Mouse (Mus musculus): Measurements from ENCODE around the gene AI661453. TPM values are rescaled to one million over a fixed set of nuclear protein-coding genes. Genes with fewer than 3 reads are reported as not detected.
A peak's percentile ranks its signal among the peaks of the same experiment; 100 is the strongest.

AI661453 gene
- polyA plus RNA-seq, 1 experiment from 2014 or later, result 1.1 TPM

GRCm38 (mm10) chr17:47468466-47468865 lies 32.1 kb downstream of the AI661453 start:
- no peak overlapping the region for H3K27ac ChIP-seq (ENCODE audit: poor library complexity, severe bottlenecking)
- no peaks in the 10 kb centered on the region for H3K36me3 ChIP-seq
- H3K9me3 ChIP-seq (replicated peaks), result no peaks in the 10 kb centered on the region
- peak overlapping the region; percentile 42 for H3K4me3 ChIP-seq
- no peak for ATAC-seq (ENCODE audit: insufficient number of reproducible peaks, low FRiP score)
- WGBS, result 4% methylated on average over 34 of the region's 34 CpGs
- peak overlapping the region; percentile 65 for H3K4me2 ChIP-seq
- peaks cover 55% of the 10 kb centered on the region for H3K27me3 ChIP-seq (replicated peaks)
- peaks cover 45% of the 10 kb centered on the region for H3K4me1 ChIP-seq (replicated peaks)
- peak overlapping the region; percentile 44 for H3K9ac ChIP-seq

DNA sequence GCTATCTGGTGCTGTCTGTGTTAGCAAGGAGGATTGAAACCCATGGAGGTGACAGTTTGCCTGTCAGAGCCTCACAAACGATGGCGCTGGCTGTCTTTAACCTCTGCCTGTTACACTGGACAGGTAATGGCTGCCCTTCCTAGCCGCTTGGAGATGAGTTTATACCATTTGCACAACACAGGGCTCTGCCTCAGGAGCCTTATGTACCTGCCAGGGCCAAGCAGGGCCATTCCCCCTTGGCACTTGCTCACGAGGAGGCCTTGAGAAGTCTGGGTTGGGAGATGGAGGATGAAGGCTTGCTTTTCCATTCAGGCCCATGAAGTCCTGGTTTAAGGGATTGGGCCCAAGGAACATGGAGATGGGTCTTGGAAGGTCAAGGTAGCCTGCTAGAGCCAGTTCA lies 33.2 kb downstream of the AI661453 start:
- Histone ChIP-seq H3K4me1 (replicated peaks) (peaks cover 43% of the 10 kb centered on the region), H3K27ac (ENCODE audit: poor library complexity, severe bottlenecking) (no peak overlapping the region), H3K36me3 (no peaks in the 10 kb centered on the region), H3K4me3 (no peak overlapping the region), H3K4me2 (no peak overlapping the region), H3K27me3 (replicated peaks) (peaks cover 49% of the 10 kb centered on the region), H3K9ac (no peak overlapping the region), H3K9me3 (replicated peaks) (no peaks in the 10 kb centered on the region)
- WGBS, result 85% methylated on average over 4 of the region's 4 CpGs
- no peak for ATAC-seq (ENCODE audit: insufficient number of reproducible peaks, low FRiP score)

GRCm38 (mm10) chr17:47470121-47470520 lies 33.7 kb downstream of the AI661453 start:
- 87% methylated on average over 4 of the region's 4 CpGs for WGBS
- ATAC-seq (ENCODE audit: insufficient number of reproducible peaks, low FRiP score), result no peak
- Histone ChIP-seq H3K9ac (no peak overlapping the region), H3K36me3 (no peaks in the 10 kb centered on the region), H3K27me3 (replicated peaks) (peaks cover 44% of the 10 kb centered on the region), H3K4me3 (no peak overlapping the region), H3K9me3 (replicated peaks) (no peaks in the 10 kb centered on the region), H3K4me1 (replicated peaks) (peaks cover 43% of the 10 kb centered on the region), H3K27ac (ENCODE audit: poor library complexity, severe bottlenecking) (no peak overlapping the region), H3K4me2 (no peak overlapping the region)

- H3K9ac ChIP-seq, result no peak overlapping the region
- H3K4me2 ChIP-seq, result no peak overlapping the region
- H3K9me3 ChIP-seq (replicated peaks), result no peaks in the 10 kb centered on the region
- H3K36me3 ChIP-seq, result no peaks in the 10 kb centered on the region
- ATAC-seq (ENCODE audit: insufficient number of reproducible peaks, low FRiP score), result no peak
- no peak overlapping the region for H3K4me3 ChIP-seq
- H3K4me1 ChIP-seq (replicated peaks), result peaks cover 43% of the 10 kb centered on the region
- H3K27me3 ChIP-seq (replicated peaks), result peaks cover 39% of the 10 kb centered on the region
- WGBS, result 70% methylated on average over 5 of the region's 5 CpGs
- H3K27ac ChIP-seq (ENCODE audit: poor library complexity, severe bottlenecking), result no peak overlapping the region
Observed at GRCm38 (mm10) chr17:47470686-47471085, 34.3 kb downstream of the AI661453 start.

DNA sequence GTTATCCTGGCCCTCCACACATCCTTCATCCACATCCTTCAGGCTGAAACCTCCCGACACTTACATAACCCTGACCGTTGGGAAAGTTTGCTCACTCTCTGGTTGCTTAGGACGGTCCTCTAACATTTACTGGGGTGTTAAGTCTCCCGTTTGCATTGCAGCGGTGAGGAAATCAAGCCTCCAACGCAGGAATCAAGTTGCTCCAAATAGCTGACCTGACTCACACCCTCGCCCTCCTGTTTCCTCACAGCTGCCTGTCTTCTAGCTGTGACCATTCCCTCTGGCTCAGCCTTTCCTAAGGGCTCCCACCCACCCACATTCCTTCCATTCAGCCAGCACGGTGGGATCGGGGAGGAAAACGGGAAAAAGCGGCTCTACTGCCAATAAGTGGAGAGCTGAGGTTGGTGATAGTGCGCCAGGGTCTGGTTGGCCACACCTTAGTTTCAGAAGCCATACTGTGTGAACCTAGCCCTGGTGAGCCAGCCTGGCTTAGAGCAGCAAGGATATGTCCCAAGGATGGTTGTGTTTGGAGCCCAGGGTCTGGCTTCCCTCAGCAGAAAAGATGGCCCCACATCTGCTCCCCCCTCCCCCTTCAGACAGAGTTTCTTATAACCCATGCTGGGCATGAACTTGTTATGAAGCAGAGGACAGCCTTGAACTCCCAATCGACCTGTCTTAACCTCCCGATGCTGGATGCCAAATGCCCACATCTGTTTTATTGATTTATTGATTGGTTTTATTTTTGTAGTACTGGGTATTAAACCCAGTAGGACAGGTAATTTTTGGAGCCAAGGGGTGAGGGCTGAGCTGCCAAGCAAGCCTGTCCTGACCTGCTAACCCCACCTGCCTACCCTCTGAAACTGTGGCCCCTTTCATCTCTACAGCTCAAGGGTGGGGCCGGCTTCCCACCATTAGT lies 36.3 kb downstream of the AI661453 start:
- 0 out of 2 replicates have a peak overlapping the region, but pooled peaks have one; percentile 23 for H3K9ac ChIP-seq
- H3K4me3 ChIP-seq, result no peak overlapping the region
- no peak for ATAC-seq (ENCODE audit: insufficient number of reproducible peaks, low FRiP score)
- peaks cover 33% of the 10 kb centered on the region for H3K4me1 ChIP-seq (replicated peaks)
- no peaks in the 10 kb centered on the region for H3K9me3 ChIP-seq (replicated peaks)
- WGBS, result 25% methylated on average over 15 of the region's 15 CpGs
- H3K4me2 ChIP-seq, result 0 out of 2 replicates have a peak overlapping the region, but pooled peaks have one; percentile 15
- H3K36me3 ChIP-seq, result no peaks in the 10 kb centered on the region
- peaks cover 19% of the 10 kb centered on the region for H3K27me3 ChIP-seq (replicated peaks)
- peak overlapping the region; percentile 37 for H3K27ac ChIP-seq (ENCODE audit: poor library complexity, severe bottlenecking)

- H3K27me3 ChIP-seq (replicated peaks), result peaks cover 10% of the 10 kb centered on the region; the same call in 1 of the 2 replicates
- H3K4me2 ChIP-seq, result no peak overlapping the region
- H3K36me3 ChIP-seq, result no peaks in the 10 kb centered on the region
- peaks cover 25% of the 10 kb centered on the region for H3K4me1 ChIP-seq (replicated peaks)
- WGBS, result 12% methylated on average over 8 of the region's 8 CpGs
- no peak overlapping the region for H3K27ac ChIP-seq (ENCODE audit: poor library complexity, severe bottlenecking)
- no peak for ATAC-seq (ENCODE audit: insufficient number of reproducible peaks, low FRiP score)
- no peaks in the 10 kb centered on the region for H3K9me3 ChIP-seq (replicated peaks)
- H3K4me3 ChIP-seq, result no peak overlapping the region
- no peak overlapping the region for H3K9ac ChIP-seq
Observed at GRCm38 (mm10) chr17:47473434-47473974, 37.1 kb downstream of the AI661453 start.

GRCm38 (mm10) chr17:47474250-47474649 lies 37.8 kb downstream of the AI661453 start:
- H3K4me1 ChIP-seq (replicated peaks), result peaks cover 24% of the 10 kb centered on the region
- H3K4me3 ChIP-seq, result no peak overlapping the region
- ATAC-seq (ENCODE audit: insufficient number of reproducible peaks, low FRiP score), result no peak
- no peak overlapping the region for H3K9ac ChIP-seq
- no peaks in the 10 kb centered on the region for H3K36me3 ChIP-seq
- WGBS, result 73% methylated on average over 4 of the region's 4 CpGs
- no peak overlapping the region for H3K4me2 ChIP-seq
- H3K27me3 ChIP-seq (replicated peaks), result peaks cover 9% of the 10 kb centered on the region; the same call in 1 of the 2 replicates
- H3K9me3 ChIP-seq (replicated peaks), result no peaks in the 10 kb centered on the region
- no peak overlapping the region for H3K27ac ChIP-seq (ENCODE audit: poor library complexity, severe bottlenecking)

DNA sequence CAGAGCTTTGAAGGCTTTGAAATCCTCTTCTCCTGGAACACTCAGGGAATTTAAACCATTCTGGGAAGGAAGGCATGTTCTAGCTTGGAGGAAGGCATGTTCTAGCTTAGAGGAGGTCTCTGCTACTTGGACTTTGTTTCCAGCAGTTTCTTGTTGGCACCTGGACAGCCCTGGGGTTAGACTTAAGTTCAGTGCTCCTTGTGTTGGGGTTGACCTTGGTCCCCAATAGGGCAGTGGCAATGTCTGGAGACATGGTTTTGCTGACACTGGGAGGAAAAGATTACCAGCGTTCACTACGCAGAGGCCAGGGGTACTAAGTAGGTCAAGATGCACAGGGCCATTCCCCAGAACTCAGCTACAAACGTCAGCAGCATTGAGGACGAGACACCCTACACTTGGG lies 38.8 kb downstream of the AI661453 start:
- WGBS, result 85% methylated on average over 4 of the region's 4 CpGs
- no peaks in the 10 kb centered on the region for H3K9me3 ChIP-seq (replicated peaks)
- H3K27me3 ChIP-seq (replicated peaks), result no peaks in the 10 kb centered on the region
- H3K27ac ChIP-seq (ENCODE audit: poor library complexity, severe bottlenecking), result no peak overlapping the region
- no peak overlapping the region for H3K4me3 ChIP-seq
- H3K4me1 ChIP-seq (replicated peaks), result peaks cover 30% of the 10 kb centered on the region
- H3K9ac ChIP-seq, result no peak overlapping the region
- H3K36me3 ChIP-seq, result no peaks in the 10 kb centered on the region
- no peak for ATAC-seq (ENCODE audit: insufficient number of reproducible peaks, low FRiP score)
- H3K4me2 ChIP-seq, result no peak overlapping the region

DNA sequence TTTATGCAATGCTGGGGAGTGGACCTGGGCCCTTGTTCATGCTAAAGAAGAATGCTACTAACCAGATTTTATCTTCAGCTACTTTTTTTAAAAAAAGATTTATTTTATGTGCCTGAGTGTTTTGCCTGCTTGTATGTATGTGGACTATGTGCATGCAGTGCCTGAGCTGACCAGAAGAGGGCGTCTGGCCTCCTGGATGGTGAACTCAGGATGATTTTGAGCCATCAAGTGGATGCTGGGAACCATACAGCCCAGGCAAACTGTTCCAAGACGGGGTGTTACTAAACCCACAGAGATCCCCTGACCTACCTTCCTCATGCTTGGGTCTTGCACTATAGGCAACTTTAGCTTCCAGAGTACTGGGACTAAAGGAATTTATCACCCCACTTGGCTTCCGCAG lies 39.3 kb downstream of the AI661453 start:
- H3K27ac ChIP-seq (ENCODE audit: poor library complexity, severe bottlenecking), result no peak overlapping the region
- no peak overlapping the region for H3K9ac ChIP-seq
- no peak overlapping the region for H3K4me2 ChIP-seq
- no peak for ATAC-seq (ENCODE audit: insufficient number of reproducible peaks, low FRiP score)
- H3K36me3 ChIP-seq, result no peaks in the 10 kb centered on the region
- H3K4me3 ChIP-seq, result no peak overlapping the region
- WGBS, result 63% methylated on average over 3 of the region's 3 CpGs
- H3K27me3 ChIP-seq (replicated peaks), result no peaks in the 10 kb centered on the region
- peaks cover 31% of the 10 kb centered on the region for H3K4me1 ChIP-seq (replicated peaks)
- H3K9me3 ChIP-seq (replicated peaks), result no peaks in the 10 kb centered on the region

GRCm38 (mm10) chr17:47479887-47480286 lies 43.5 kb downstream of the AI661453 start:
- H3K4me2 ChIP-seq, result no peak overlapping the region
- H3K4me1 ChIP-seq (replicated peaks), result peaks cover 32% of the 10 kb centered on the region
- H3K27me3 ChIP-seq (replicated peaks), result no peaks in the 10 kb centered on the region
- no peaks in the 10 kb centered on the region for H3K9me3 ChIP-seq (replicated peaks)
- 0 out of 2 replicates have a peak overlapping the region, but pooled peaks have one; percentile 23 for H3K27ac ChIP-seq (ENCODE audit: poor library complexity, severe bottlenecking)
- H3K36me3 ChIP-seq, result no peaks in the 10 kb centered on the region
- WGBS, result 23% methylated on average over 3 of the region's 3 CpGs
- no peak overlapping the region for H3K9ac ChIP-seq
- H3K4me3 ChIP-seq, result no peak overlapping the region
- ATAC-seq (ENCODE audit: insufficient number of reproducible peaks, low FRiP score), result no peak

DNA sequence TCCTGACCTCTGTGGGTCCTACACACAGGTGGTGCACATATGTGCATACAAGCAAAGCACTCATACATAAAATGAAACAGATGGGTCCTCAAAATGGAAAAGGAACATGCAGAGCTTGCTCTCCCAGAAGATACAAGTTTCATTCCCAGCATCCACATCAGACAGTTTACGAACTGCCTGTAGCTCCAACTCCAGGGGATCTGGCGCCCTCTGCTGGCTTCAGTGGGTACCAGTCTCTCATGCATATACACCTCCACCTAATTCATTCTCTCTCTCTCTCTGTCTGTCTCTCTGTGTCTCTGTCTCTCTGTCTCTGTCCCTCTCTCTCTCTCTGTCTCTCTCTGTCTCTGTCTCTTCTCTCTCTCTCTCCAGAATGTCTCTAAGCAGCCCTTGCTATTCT lies 46.0 kb downstream of the AI661453 start:
- Histone ChIP-seq H3K36me3 (no peaks in the 10 kb centered on the region), H3K27me3 (replicated peaks) (no peaks in the 10 kb centered on the region), H3K4me1 (replicated peaks) (peaks cover 48% of the 10 kb centered on the region), H3K9ac (no peak overlapping the region), H3K27ac (ENCODE audit: poor library complexity, severe bottlenecking) (no peak overlapping the region), H3K4me2 (no peak overlapping the region), H3K4me3 (no peak overlapping the region), H3K9me3 (replicated peaks) (no peaks in the 10 kb centered on the region)
- ATAC-seq (ENCODE audit: insufficient number of reproducible peaks, low FRiP score), result no peak
- 43% methylated on average over 2 of the region's 2 CpGs for WGBS
